Mouse (Mus musculus): ENCODE results near the gene Egfr.

Gene Egfr

GRCm38 (mm10) chr11:16830531-16831227 is 78.7 kb downstream of the Egfr start:
- DNase-seq = no peak

GRCm38 (mm10) chr11:16831974-16832464 is 80.0 kb downstream of the Egfr start:
- DNase-seq = no peak

GRCm38 (mm10) chr11:16838772-16839171 is 86.8 kb downstream of the Egfr start:
- DNase-seq = no peak

- DNase-seq = no peak
Measured at GRCm38 (mm10) chr11:16842924-16843323, 90.9 kb downstream of the Egfr start.

- no peak for DNase-seq
Measured at GRCm38 (mm10) chr11:16843889-16844568, 92.0 kb downstream of the Egfr start.

GRCm38 (mm10) chr11:16848881-16849280 is 96.9 kb downstream of the Egfr start:
- peak; percentile 17 for DNase-seq

GRCm38 (mm10) chr11:16851361-16851760 is 99.4 kb downstream of the Egfr start:
- no peak for DNase-seq

GRCm38 (mm10) chr11:16854111-16854510 is 102.1 kb downstream of the Egfr start:
- no peak for DNase-seq

- DNase-seq = no peak
Measured at GRCm38 (mm10) chr11:16857346-16857745, 105.3 kb downstream of the Egfr start.

GRCm38 (mm10) chr11:16861037-16861436 is 109.0 kb downstream of the Egfr start:
- DNase-seq = no peak

- DNase-seq = no peak
Measured at GRCm38 (mm10) chr11:16863547-16863946, 111.5 kb downstream of the Egfr start.

- no peak for DNase-seq
Measured at GRCm38 (mm10) chr11:16864980-16865561, 113.1 kb downstream of the Egfr start.

GRCm38 (mm10) chr11:16868051-16868450 is 116.0 kb downstream of the Egfr start:
- DNase-seq = no peak

- DNase-seq = no peak
Measured at GRCm38 (mm10) chr11:16869506-16869905, 117.5 kb downstream of the Egfr start.

- peak; percentile 88 for DNase-seq
Measured at GRCm38 (mm10) chr11:16871120-16871519, 119.1 kb downstream of the Egfr start.

- DNase-seq = no peak
Measured at GRCm38 (mm10) chr11:16877676-16878378, 125.8 kb downstream of the Egfr start.

- peak; percentile 87 for DNase-seq
Measured at GRCm38 (mm10) chr11:16881932-16882331, 129.9 kb downstream of the Egfr start.

GRCm38 (mm10) chr11:16886152-16886551 is 134.1 kb downstream of the Egfr start:
- DNase-seq = no peak

GRCm38 (mm10) chr11:16888086-16888485 is 136.1 kb downstream of the Egfr start:
- no peak for DNase-seq

GRCm38 (mm10) chr11:16895441-16896356 is 143.7 kb downstream of the Egfr start:
- DNase-seq = no peak

- no peak for DNase-seq
Measured at GRCm38 (mm10) chr11:16897681-16898080, 145.7 kb downstream of the Egfr start.

- no peak for DNase-seq
Measured at GRCm38 (mm10) chr11:16900182-16900581, 148.2 kb downstream of the Egfr start.

Measured in kidney, adult 9 months (tissue).